Mouse (Mus musculus) B cell, adult (primary cell): Measurements from ENCODE around the gene Rasef. TPM values are rescaled to one million over a fixed set of nuclear protein-coding genes. Genes with fewer than 3 reads are reported as not detected.

Experiments used
- total RNA-seq: library from RNA; stranded (reverse); gene quantifications from 4 replicates; pipeline ENCODE4 v1.2.4, GENCODE M21; 2023; ENCODE audit not compliant: inconsistent age

Gene Rasef
- total RNA-seq = not detected in 4 replicates

DNA sequence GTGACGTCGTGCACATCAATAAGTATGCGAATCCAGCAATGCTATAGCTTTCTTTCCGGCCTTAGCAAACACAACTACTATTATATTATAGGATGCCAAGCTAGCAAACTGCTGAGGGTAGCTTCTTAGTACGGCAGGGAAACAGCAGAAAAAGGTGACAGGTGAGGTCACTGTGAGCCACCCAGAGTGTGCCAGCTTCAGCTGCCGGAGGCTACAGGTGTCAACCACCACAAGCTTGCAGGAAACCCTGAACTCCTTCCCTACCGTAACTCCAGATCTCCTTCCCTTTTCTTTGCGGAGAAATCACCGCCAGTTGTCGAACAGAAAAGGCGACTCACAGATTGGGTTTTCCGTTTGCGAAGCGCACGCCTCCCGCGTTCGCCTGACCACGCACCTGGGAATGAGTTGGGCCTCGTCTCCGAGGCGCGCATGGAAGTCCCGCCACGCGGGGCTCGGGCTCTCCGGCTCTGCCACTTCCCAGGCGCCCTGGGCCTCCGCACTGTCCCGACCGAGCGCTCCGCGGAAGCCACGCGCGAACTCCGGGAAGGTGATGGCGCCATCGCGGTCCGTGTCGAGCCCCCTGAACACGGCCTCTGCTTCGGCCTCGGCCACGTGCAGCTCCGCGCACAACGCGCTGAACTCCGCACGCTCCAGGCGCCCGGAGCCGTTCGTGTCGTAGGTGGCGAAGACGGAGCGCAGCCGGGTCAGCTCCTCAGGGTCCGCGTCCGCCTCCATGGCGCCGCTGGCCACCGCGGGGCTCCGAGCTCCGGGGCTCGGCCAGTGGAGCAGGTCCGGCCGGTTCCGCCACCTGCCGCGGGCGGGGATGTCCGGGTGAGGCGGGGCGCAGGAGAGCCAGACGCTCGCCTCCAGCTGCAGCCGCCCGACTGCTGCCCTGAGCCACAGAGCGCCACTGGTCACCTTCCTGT is at the start of gene Rasef:
Gene Rasef (minus strand): TSS at position 735 of the 926 bp plus-strand sequence.

GRCm38 (mm10) chr4:73683216-73683615 is 107.6 kb downstream of the Rasef start, which contains the start of gene Gm428:
Gene Gm428 (plus strand): TSS chr4:73683516.

DNA sequence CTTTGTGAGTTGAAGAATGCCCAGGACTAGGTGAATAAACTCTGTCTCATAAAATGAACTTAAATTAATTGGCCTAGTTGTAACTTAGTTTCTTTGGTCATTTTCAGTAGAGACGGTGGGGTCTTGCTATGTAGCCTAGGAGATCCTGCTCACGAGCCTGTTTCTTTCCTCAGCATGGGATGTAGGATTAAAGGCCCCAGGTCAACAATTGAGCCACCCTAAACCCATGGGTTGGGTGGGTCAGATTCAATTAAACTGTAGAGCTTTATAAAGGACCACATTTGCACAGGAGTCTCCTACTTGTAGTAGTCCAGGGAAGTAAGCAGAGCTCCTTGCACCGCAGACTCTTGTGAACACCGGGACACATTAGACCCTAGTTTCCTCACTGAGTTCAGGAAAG is 122.7 kb downstream of the Rasef start, which contains the start of gene Gm11239:
Gene Gm11239 (plus strand): TSS at position 301 of the 400 bp plus-strand sequence.

Other genes with a start within 250 kb of the Rasef start
- gene Gm11238, start 183.1 kb downstream of the Rasef start, total RNA-seq = not detected in 4 replicates
- not detected in 4 replicates for gene Gm11237, start 168.0 kb downstream of the Rasef start, total RNA-seq
- not detected in 4 replicates for gene Gm11236, start 152.9 kb downstream of the Rasef start, total RNA-seq
- not detected in 4 replicates for gene Gm11239, start 122.6 kb downstream of the Rasef start, total RNA-seq
- not detected in 4 replicates for gene Gm428, start 107.5 kb downstream of the Rasef start, total RNA-seq
- not detected in 4 replicates for gene Gm11758, start 85.3 kb upstream of the Rasef start, total RNA-seq
- not detected in 4 replicates for gene Gm11757, start 100.1 kb upstream of the Rasef start, total RNA-seq
- gene Gm13871, start 115.0 kb upstream of the Rasef start, total RNA-seq = not detected in 4 replicates
- gene Gm11756, start 129.8 kb upstream of the Rasef start, total RNA-seq = not detected in 4 replicates
- not detected in 4 replicates for gene 2310002L09Rik, start 159.9 kb upstream of the Rasef start, total RNA-seq
- gene Frmd3, start 222.4 kb upstream of the Rasef start, total RNA-seq = not detected in 4 replicates